Mouse (Mus musculus) kidney, embryonic 14.5 days (tissue): Measurements from ENCODE around the gene Vmn1r135. TPM values are rescaled to one million over a fixed set of nuclear protein-coding genes. Genes with fewer than 3 reads are reported as not detected.
"Not testable (repeated sequence)": the region's sequence is repeated elsewhere in the genome, so short reads cannot be mapped to it uniquely, and the experiment has no call there.

Experiments used
- ATAC-seq: fragments of 200-750 bp; cut with Nextera tagmentation; 2 replicates; pipeline ENCODE4 v1.8.0; 2017; ENCODE audit warnings: moderate number of reproducible peaks, mild to moderate bottlenecking, moderate TSS enrichment, moderate library complexity; ENCODE audit not compliant: low FRiP score, low TSS enrichment
- H3K27ac ChIP-seq: fragments of 300-500 bp; sonication (generic); 2 replicates; pipeline ENCODE4 v1.5.1; 2014; ENCODE audit warnings: low read depth, mild to moderate bottlenecking, low read length, moderate library complexity, mixed read lengths
- H3K27me3 ChIP-seq: fragments of 300-500 bp; sonication (generic); 2 replicates; pipeline ENCODE4 v1.6.1; 2014; ENCODE audit warnings: mild to moderate bottlenecking, low read length; ENCODE audit not compliant: control insufficient read depth, insufficient read depth
- H3K36me3 ChIP-seq: fragments of 300-500 bp; sonication (generic); 2 replicates; pipeline ENCODE4 v1.6.1; 2014; ENCODE audit warnings: low read length, mixed read lengths; ENCODE audit not compliant: control insufficient read depth, insufficient read depth
- H3K4me1 ChIP-seq: fragments of 300-500 bp; sonication (generic); 2 replicates; pipeline ENCODE4 v1.6.1; 2014; ENCODE audit warnings: low read length, mixed read lengths; ENCODE audit not compliant: control insufficient read depth, insufficient read depth
- H3K4me2 ChIP-seq: fragments of 300-500 bp; sonication (generic); replicated peaks from 2 replicates; pipeline ENCODE4 v1.6.1; 2014; ENCODE audit warnings: low read depth, mild to moderate bottlenecking, low read length
- H3K4me3 ChIP-seq: fragments of 300-500 bp; sonication (generic); 2 replicates; pipeline ENCODE4 v1.5.1; 2014; ENCODE audit warnings: mild to moderate bottlenecking, low read length
- H3K9ac ChIP-seq: fragments of 300-500 bp; sonication (generic); 2 replicates; pipeline ENCODE4 v1.6.1; 2014; ENCODE audit warnings: low read depth, mild to moderate bottlenecking, low read length, moderate library complexity
- H3K9me3 ChIP-seq: fragments of 300-500 bp; sonication (generic); 2 replicates; pipeline ENCODE4 v1.6.1; 2016; ENCODE audit warnings: low read length; ENCODE audit not compliant: control insufficient read depth
- WGBS: fragments of 180-500 bp; shearing (Covaris S2); extraction: QIAGEN DNeasy Blood & Tissue Kit; methylation state at CpG from one replicate; pipeline ENCODE4 v1.1.7; 2014; 5-methylcytosine and 5-hydroxymethylcytosine counted together
- polyA plus RNA-seq: library from polyadenylated mRNA; unstranded; fragments of >200 nt; fragmentation: Nextera tagmentation; extraction: Ambion mirVana; gene quantifications from 2 replicates; pipeline ENCODE4 v1.2.1, GENCODE M21; 2014

Vmn1r135 gene
- polyA plus RNA-seq: not detected in 2 replicates

DNA sequence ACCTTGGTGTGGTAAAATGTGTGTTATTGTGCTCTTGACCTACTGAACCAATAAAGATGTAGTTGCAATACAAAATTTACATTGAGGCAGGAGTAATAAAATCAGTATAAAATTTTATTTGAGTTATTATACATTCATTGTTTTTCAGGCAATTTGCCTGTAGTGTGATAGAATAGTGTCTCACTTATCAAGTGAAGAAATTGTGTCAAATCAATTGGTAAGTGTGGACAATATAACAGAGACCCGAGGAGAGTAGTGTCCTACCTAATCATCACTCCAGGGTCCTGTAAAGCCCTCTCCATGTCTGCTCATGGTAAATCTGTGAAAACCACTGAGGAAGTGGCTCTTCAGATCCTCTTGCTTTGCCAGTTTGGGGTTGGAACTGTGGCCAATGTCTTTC, at the start of gene Vmn1r135:
Gene Vmn1r135, plus strand, starts transcription at position 301 of the 400 bp plus-strand sequence.
- not testable (repeated sequence) for H3K4me3 ChIP-seq, H3K4me2 ChIP-seq, ATAC-seq, H3K27ac ChIP-seq, H3K9me3 ChIP-seq, H3K4me1 ChIP-seq, H3K36me3 ChIP-seq, H3K9ac ChIP-seq, H3K27me3 ChIP-seq
- no CpG with 5 or more reads among the region's 1 CpGs for WGBS

DNA sequence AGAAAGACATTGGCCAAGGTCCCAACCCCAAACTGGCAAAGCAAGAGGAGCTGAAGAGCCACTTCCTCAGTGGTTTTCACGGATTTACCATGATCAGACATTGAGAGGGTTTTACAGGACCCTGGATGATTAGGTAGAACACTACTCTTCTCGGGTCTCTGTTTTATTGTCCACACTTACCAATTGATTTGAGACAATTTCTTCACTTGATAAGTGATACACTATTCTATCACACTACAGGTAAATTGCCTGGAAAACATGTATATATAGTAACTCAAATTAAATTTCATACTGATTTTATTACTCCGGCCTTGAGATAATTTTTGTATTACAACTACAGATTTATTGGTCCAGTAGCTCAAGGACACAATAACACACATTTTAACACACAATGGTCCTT, 35.5 kb upstream of the Vmn1r135 start, which contains the start of gene Gm4177:
Gene Gm4177, minus strand, starts transcription at position 101 of the 400 bp plus-strand sequence.
- not testable (repeated sequence) for H3K9ac ChIP-seq, H3K4me2 ChIP-seq, H3K4me3 ChIP-seq, H3K9me3 ChIP-seq, H3K27me3 ChIP-seq, H3K27ac ChIP-seq, ATAC-seq, H3K4me1 ChIP-seq, H3K36me3 ChIP-seq
- no CpG with 5 or more reads among the region's 3 CpGs for WGBS

DNA sequence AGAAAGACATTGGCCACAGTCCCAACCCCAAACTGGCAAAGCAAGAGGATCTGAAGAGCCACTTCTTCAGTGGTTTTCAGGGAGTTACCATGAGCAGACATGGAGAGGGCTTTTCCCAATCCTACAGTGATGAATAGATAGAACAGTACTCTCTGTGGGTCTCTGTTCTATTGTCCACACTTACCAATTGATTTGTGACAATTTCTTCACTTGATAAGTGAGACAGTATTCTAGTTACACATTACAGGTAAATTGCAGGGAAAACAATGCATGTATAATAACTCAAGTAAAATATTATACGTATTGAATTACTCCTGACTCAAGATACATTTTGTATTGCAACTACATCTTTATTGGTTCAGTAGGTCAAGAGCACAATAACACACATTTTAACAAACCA, 12.0 kb downstream of the Vmn1r135 start, which contains the start of gene Gm5725:
Gene Gm5725, minus strand, starts transcription at position 101 of the 400 bp plus-strand sequence.
- not testable (repeated sequence) for H3K4me1 ChIP-seq, H3K4me2 ChIP-seq, H3K36me3 ChIP-seq, H3K27ac ChIP-seq, H3K27me3 ChIP-seq, ATAC-seq, H3K4me3 ChIP-seq, H3K9ac ChIP-seq, H3K9me3 ChIP-seq
- WGBS: no CpG with 5 or more reads among the region's 1 CpGs

Other genes starting within 250 kb of the Vmn1r135 start
- not detected in 2 replicates for gene Vmn1r132, start 218.3 kb upstream of the Vmn1r135 start, polyA plus RNA-seq
- not detected in 2 replicates for gene Gm4175, start 70.9 kb upstream of the Vmn1r135 start, polyA plus RNA-seq
- gene Gm4177, start 35.6 kb upstream of the Vmn1r135 start, polyA plus RNA-seq: not detected in 2 replicates
- not detected in 2 replicates for gene Gm5725, start 11.9 kb downstream of the Vmn1r135 start, polyA plus RNA-seq
- gene Gm5891, start 88.9 kb downstream of the Vmn1r135 start, polyA plus RNA-seq: not detected in 2 replicates
- not detected in 2 replicates for gene Vmn1r137, start 162.2 kb downstream of the Vmn1r135 start, polyA plus RNA-seq
- gene Vmn1r138, start 196.5 kb downstream of the Vmn1r135 start, polyA plus RNA-seq: not detected in 2 replicates
- gene Gm6176, start 224.0 kb downstream of the Vmn1r135 start, polyA plus RNA-seq: not detected in 2 replicates
- gene Vmn1r139, start 236.7 kb downstream of the Vmn1r135 start, polyA plus RNA-seq: not detected in 2 replicates